Mouse (Mus musculus) bone marrow, adult 2 months (tissue): Measurements from ENCODE around the gene Pdss2. TPM values are rescaled to one million over a fixed set of nuclear protein-coding genes. Genes with fewer than 3 reads are reported as not detected.
A peak's percentile ranks its signal among the peaks of the same experiment; 100 is the strongest.

ENCODE experiments used
- H3K27ac ChIP-seq: fragments of 200-500 bp; 2 replicates; pipeline ENCODE4 v1.5.1; 2012; ENCODE audit warnings: low read depth, mild to moderate bottlenecking, control low read depth, inconsistent platforms, low read length; ENCODE audit not compliant: control insufficient read depth, poor library complexity, insufficient read depth
- H3K4me1 ChIP-seq: fragments of 200-500 bp; 2 replicates; pipeline ENCODE4 v1.6.1; 2011; ENCODE audit warnings: low read length; ENCODE audit not compliant: control insufficient read depth, insufficient read depth
- H3K4me3 ChIP-seq: fragments of 200-500 bp; replicated peaks from 2 replicates; pipeline ENCODE3; 2011; ENCODE audit warnings: mild to moderate bottlenecking, low read depth, low read length, control low read depth; ENCODE audit not compliant: control insufficient read depth
- CTCF ChIP-seq: fragments of 200-500 bp; IDR thresholded peaks from 2 replicates; pipeline ENCODE4 v1.5.1; 2011; ENCODE audit warnings: low read length, control low read depth; ENCODE audit not compliant: control insufficient read depth, insufficient read depth
- POLR2A ChIP-seq: fragments of 200-500 bp; IDR thresholded peaks from 2 replicates; pipeline ENCODE4 v1.6.1; 2011; ENCODE audit warnings: low read depth, mild to moderate bottlenecking, control low read depth, low read length, borderline replicate concordance; ENCODE audit not compliant: control insufficient read depth
- WGBS: fragments of 180-500 bp; shearing (Covaris S2); methylation state at CpG from one replicate; pipeline ENCODE4 v1.1.7; 2018; 5-methylcytosine and 5-hydroxymethylcytosine counted together
- polyA plus RNA-seq: library from polyadenylated mRNA; stranded (reverse); fragments of >200 nt; gene quantifications from 2 replicates; pipeline ENCODE4 v1.2.4, GENCODE M21; 2011; ENCODE audit warnings: low replicate concordance; ENCODE audit not compliant: missing spikeins, insufficient read depth, insufficient read length

Pdss2 gene
- polyA plus RNA-seq, 1 experiment = 10.9 TPM

GRCm38 (mm10) chr10:43478751-43479435 is 257.6 kb downstream of the Pdss2 start, which contains the start of gene Bend3:
Bend3 (plus strand) TSS chr10:43478831.
- no peaks in the 10 kb centered on the region; the same call in 1 of the 2 replicates for H3K4me1 ChIP-seq
- WGBS = 1% methylated on average over 96 of the region's 101 CpGs
- H3K4me3 ChIP-seq = peak within 1 kb of the TSS; percentile 77
- peak within 1 kb of the TSS; percentile 79; the same call in 1 of the 2 replicates for H3K27ac ChIP-seq
- TF ChIP-seq POLR2A (no peak), CTCF (no peak)

- under 1% methylated on average over 103 of the region's 103 CpGs for WGBS
- Histone ChIP-seq H3K27ac (peak overlapping the region; percentile 79; the same call in 1 of the 2 replicates), H3K4me3 (peak overlapping the region; percentile 77), H3K4me1 (no peaks in the 10 kb centered on the region; the same call in 1 of the 2 replicates)
- TF ChIP-seq CTCF = peak; percentile 52; the same call in 1 of the 2 replicates
- TF ChIP-seq POLR2A = peak; percentile 17; the same call in 1 of the 2 replicates
Observed at GRCm38 (mm10) chr10:43479436-43480157, 258.3 kb downstream of the Pdss2 start.

GRCm38 (mm10) chr10:43480227-43480849 is 259.1 kb downstream of the Pdss2 start:
- H3K4me1 ChIP-seq = no peaks in the 10 kb centered on the region; the same call in 1 of the 2 replicates
- 32% methylated on average over 13 of the region's 13 CpGs for WGBS
- no peak for TF ChIP-seq CTCF
- no peak for TF ChIP-seq POLR2A
- peak overlapping the region; percentile 64 for H3K4me3 ChIP-seq
- no peak overlapping the region for H3K27ac ChIP-seq

- TF ChIP-seq CTCF (no peak), POLR2A (no peak)
- WGBS = 76% methylated on average over 4 of the region's 4 CpGs
- Histone ChIP-seq H3K4me1 (no peaks in the 10 kb centered on the region; the same call in 1 of the 2 replicates), H3K27ac (no peak overlapping the region), H3K4me3 (no peak overlapping the region)
Observed at GRCm38 (mm10) chr10:43481179-43481578, 259.9 kb downstream of the Pdss2 start.

- no peak for TF ChIP-seq CTCF
- TF ChIP-seq POLR2A = no peak
- Histone ChIP-seq H3K4me1 (no peaks in the 10 kb centered on the region; the same call in 1 of the 2 replicates), H3K27ac (no peak overlapping the region), H3K4me3 (no peak overlapping the region)
- WGBS = 88% methylated on average over 5 of the region's 5 CpGs
Observed at GRCm38 (mm10) chr10:43482021-43482420, 260.7 kb downstream of the Pdss2 start.

GRCm38 (mm10) chr10:43483426-43483995 is 262.2 kb downstream of the Pdss2 start:
- Histone ChIP-seq H3K4me3 (no peak overlapping the region), H3K27ac (no peak overlapping the region), H3K4me1 (no peaks in the 10 kb centered on the region; the same call in 1 of the 2 replicates)
- 78% methylated on average over 9 of the region's 9 CpGs for WGBS
- TF ChIP-seq POLR2A = no peak
- TF ChIP-seq CTCF = no peak

GRCm38 (mm10) chr10:43485751-43486268 is 264.5 kb downstream of the Pdss2 start:
- Histone ChIP-seq H3K27ac (no peak overlapping the region), H3K4me3 (no peak overlapping the region), H3K4me1 (no peaks in the 10 kb centered on the region; the same call in 1 of the 2 replicates)
- TF ChIP-seq CTCF (no peak), POLR2A (no peak)
- 46% methylated on average over 6 of the region's 6 CpGs for WGBS

GRCm38 (mm10) chr10:43487441-43488010 is 266.2 kb downstream of the Pdss2 start:
- Histone ChIP-seq H3K4me1 (no peaks in the 10 kb centered on the region; the same call in 1 of the 2 replicates), H3K4me3 (no peak overlapping the region), H3K27ac (no peak overlapping the region)
- WGBS = 91% methylated on average over 3 of the region's 3 CpGs
- TF ChIP-seq CTCF = no peak
- no peak for TF ChIP-seq POLR2A
